Mouse (Mus musculus) megakaryocyte-erythroid progenitor cell, adult 5-6 weeks (primary cell): ENCODE results near the gene Tprn. TPM values are rescaled to one million over a fixed set of nuclear protein-coding genes. Genes with fewer than 3 reads are reported as not detected.

Experiments
- ATAC-seq: replicated peaks from 2 replicates; pipeline ENCODE4 v1.8.0; 2016; ENCODE audit warnings: mild to moderate bottlenecking, inconsistent platforms; ENCODE audit not compliant: severe bottlenecking, poor library complexity, low FRiP score, low TSS enrichment
- total RNA-seq, 2 experiments: library from RNA; stranded (forward) in 1 of 2; stranded (reverse) in 1 of 2; fragments of 200-1000, 215-1000 nt in 1 of 2; fragments of >200 nt in 1 of 2; fragmentation: Nextera tagmentation in 1 of 2; gene quantifications; 2 replicates each; pipeline ENCODE4 v1.2.3; 2014 to 2017

Tprn gene
- total RNA-seq, 2 experiments from 2014 or later: 15.0 to 17.5 TPM

DNA sequence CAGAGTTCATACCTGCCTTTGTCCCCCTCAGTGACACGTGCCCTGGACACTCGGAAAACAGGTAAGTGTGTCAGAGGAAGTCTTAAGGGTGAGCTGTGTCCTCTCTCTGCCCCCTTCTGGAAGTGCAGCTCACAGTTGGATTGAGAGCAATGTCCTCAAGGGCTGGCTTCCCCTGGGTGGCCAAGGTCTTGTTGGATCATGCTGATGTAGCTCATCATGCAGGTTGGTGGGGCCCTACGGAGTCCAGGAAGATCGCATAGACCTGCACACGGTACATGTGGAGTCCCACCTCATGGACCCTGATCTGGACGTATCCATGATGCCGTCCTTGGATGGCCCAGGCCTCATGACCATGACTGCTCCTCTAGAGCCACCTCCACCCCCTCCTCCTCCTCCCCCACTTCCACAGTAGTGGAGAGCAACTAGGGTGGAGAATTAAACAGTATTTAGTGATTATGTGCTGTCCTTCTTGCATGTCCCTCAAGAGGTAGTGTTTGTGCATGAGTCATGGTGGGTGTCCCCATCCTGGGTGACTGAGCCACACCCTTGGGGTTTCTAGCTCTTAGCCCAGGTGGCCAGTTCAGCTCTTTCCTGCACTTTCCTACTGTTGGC lies 26.4 kb downstream of the Tprn start:
- ATAC-seq: no peak

DNA sequence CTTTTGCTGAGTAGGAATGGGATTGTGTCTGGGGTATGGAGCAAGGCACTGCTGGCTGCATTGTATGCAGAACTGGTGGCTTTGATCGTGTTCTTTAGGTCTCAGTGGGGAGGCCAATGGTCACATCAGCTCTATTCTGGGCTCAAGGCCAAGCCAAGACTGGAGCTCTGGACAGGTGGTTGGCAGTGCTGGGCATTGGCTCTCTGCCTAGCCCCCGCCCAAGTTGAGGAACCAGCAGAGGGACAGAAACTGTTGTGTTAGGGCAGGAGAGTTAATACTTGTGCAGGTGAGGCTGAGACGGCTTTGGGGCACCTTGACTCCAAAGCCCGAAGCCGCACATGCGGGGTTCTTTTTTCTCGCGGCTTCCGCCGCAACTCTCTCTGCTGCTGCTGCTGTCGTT lies 27.2 kb downstream of the Tprn start, which contains the start of gene Lrrc26:
Gene Lrrc26, plus strand, starts transcription at position 265 of the 400 bp plus-strand sequence.
- no peak for ATAC-seq

DNA sequence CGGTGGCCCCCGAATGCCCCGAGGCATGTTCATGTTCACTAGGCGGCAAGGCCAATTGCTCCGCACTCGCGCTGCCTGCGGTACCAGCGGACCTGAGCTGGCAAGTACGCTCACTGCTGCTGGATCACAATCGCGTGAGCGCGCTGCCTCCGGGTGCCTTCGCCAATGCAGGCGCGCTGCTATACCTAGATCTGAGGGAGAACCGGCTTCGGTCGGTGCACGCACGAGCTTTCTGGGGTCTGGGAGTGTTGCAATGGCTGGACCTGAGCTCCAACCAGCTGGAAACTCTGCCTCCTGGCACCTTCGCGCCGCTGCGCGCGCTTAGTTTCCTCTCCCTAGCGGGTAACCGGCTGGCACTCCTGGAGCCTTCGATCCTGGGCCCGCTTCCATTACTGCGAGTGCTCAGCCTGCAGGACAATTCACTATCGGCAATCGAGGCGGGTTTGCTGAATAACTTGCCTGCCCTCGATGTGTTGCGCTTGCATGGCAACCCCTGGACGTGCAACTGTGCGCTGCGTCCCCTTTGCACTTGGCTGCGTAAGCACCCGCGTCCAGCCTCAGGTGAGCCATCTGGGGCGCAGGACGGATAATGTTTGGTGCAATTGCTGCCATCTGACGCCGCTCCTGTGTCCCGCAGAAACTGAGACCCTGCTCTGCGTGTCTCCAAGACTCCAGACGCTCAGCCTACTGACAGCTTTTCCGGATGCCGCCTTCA lies 27.8 kb downstream of the Tprn start:
- no peak for ATAC-seq

DNA sequence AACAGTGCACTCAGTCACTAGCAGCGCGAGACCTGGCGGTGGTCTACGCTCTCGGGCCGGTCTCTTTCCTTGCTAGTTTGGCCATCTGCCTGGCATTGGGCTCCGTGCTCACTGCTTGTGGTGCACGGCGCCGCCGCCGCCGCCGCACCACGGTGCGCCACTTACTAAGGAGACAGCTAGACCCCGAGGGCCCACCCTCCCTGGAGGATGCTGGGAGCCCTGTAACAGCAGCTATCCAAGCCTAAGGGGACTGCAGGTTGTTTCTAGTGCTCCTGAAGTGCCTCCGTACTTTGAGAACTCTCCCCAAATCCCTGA lies 28.4 kb downstream of the Tprn start:
- ATAC-seq: no peak

DNA sequence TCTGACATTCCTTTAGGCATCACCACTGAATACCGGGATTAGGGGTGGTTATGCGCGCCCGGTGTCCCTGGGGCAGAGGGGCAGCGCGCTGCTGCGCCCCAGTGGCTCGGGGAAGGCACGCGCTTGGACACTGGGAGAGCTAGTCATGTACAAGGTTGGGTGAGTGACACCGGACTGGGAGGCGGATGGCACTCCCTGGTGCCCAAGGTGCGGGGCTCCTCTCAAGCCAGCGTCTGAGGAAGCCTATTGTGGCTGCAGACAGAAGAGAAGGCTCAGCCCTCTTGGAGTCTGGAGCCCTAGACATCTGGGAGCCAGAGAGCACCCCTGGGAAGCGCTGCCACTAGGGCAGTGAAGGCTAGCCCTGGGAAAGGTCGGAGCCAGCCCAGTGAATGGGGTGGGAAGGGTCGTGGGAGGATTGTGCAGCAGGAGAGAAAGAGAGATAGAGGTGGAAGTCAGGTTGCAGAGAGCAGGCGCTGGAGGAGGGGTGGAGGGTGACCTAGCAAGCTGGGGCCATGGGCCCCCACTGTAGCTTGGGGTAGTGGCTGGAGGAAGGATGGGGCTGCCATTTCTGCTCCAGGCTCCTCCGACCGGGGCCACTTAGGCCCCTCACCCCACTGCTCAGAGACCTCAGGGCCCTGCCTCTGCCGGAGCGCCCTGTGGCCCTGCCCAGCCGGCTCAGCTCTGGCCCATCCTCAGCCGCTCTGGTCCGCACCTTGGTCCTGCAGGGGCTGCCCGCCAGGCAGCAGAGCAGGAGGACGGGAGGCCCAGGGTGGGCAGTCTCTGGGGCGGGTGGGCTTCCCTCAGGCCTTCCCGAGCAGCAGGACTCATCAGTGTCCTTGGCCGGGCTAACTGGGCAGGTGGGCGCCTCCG lies 29.0 kb downstream of the Tprn start:
- no peak for ATAC-seq

DNA sequence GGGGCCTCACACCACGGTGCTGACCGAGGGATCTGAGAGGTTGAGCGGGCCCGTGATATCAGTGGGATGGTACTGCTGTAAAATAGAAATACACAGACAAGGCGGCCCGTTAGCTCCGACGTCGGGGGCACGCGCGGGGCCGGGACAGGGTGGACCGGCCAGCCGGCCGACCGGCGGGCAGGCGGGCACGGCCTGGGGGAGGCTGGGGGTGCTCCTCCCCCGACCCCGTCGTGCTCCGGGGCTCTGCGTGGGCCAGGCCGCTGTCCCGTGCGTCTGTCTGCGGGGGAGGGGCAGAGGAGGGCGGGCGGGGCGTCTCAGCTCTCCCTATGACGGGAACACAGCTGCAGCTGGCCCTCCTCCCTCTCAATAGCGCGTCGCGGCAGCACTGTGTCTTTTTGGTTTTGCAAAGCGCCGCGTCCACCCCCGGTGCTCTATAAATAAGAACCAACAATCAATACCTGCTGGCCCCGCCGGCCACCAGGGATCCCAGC lies 29.7 kb downstream of the Tprn start:
- no peak for ATAC-seq

DNA sequence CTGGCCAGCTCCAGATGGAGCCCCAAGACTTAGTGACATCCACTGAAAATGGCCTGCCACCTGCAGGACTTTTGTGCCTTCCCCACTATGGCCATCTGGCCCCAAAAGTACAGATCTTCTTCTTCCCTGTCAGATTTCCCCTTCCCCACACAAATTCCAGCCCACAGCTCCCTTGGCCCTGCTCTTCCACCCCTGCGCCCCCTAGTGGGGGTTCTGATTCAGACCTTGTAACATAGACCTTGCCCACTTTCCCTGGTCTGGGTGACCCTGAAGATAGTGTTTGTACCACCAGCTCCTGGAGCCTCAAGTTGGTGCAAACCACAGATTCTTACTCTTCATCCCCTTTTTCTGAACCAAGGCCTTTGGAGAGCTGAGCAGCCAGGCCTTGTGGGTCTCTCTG lies 30.4 kb downstream of the Tprn start:
- peak; percentile 48; the same call in 1 of the 2 replicates for ATAC-seq

DNA sequence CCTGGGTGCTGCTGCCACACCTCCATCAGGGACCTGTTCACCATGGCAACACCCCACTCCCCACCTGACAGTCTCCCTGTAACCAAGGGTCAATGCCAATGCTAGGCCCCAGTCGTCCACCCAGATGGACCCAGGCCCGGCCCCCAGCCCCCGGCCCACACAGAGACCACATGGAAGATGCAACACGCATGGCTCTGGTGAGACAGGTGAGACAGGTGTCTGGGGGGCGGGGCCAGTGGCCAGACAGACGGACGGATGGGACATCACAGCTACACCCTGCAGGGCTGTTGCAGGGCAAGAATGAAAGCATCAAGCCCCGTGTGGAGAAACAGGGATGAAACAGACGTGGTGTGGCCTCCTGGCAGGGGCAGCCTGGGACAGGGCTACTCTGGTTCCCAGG lies 31.3 kb downstream of the Tprn start:
- ATAC-seq: no peak

DNA sequence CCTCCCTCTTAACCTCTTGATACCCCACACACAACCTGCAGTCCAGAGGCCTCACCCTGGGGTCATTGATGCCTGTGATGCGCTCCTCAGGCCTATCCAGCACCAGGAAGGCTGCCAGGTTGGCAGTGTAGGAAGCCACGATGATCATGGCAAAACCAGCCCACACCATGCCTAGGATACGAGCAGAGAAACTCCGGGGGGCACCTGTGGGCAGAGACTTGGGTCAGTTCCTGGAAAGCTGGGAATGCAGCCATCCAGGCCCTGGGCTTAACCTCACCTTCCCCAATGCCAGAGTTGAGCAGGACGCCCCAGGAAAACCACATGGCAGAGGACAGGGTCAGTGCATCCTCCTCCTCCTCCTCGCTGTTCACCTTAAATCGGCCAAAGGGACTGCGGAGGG lies 34.7 kb downstream of the Tprn start:
- ATAC-seq: no peak

DNA sequence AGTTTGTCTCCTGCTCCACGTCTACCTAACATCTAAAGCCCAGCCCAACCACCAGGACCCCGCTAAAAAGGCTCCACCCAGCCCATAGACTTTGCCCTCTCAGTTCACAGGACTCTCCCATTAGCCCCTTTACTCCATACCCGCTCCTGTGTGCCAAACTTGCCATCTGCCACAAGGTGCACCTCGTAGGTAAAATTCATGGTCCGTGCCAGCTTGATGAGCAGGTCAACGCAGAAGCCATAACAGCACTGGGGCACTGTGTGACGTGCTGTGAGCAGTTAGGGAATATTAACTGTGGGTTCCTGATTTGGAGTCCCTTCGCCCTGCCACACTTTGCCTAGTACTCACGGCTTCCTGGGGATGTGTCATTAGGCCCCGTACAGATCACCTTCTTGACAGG lies 35.6 kb downstream of the Tprn start:
- ATAC-seq: no peak

DNA sequence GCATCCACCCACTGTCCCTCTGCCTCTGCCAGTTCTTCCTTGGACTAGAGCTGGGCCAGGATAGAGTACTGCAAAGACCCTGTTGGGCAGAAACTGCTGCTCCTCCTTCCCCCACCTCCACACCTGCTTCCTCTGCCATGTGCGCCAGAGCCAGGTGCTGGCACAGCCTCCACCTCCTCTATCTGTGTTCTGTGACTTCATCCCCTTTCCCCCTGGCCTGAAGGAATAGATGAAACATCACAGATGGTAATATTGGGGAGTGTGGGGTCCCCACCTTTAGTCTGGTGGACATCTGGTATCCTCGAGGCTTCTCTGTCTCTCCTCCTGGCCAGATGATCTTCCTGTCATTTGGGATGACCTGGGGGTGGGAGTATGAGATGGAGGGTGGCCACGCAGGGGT lies 41.0 kb downstream of the Tprn start:
- no peak for ATAC-seq

DNA sequence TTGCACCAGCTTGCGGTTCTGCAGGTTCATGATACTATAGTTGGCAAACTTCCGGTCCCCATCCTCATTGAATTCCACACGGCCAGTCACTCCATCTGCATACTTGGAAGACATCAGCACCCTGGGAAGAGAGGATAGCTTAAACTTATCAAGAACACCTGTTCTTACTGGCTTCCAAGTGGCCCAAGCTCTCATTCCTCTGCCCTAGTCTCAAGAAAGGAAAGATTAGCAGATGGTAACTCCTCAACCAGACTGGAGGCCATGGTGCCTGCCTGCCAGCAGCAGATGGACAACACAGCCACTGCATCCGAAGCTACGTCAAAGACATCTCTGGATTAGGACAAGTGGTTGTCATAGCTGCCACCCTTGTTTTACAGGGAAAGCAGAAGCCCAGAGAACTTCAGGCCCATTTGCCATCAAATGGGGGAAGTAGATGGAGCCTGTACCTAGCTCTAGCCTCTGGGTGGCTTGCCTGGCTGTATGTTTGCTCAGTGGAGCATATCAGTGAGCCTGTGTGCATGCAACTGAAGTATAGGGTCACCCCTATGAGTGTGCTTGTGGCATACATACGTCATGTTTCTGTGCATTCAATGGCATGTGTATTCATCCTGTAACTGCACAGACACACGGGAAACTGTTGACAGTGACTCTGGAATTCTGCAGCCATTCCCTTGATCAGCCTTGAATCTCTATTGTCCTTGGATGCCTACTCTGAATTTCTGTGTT lies 41.7 kb downstream of the Tprn start:
- 0 out of 2 replicates have a peak, but pooled peaks have one; percentile 13 for ATAC-seq

DNA sequence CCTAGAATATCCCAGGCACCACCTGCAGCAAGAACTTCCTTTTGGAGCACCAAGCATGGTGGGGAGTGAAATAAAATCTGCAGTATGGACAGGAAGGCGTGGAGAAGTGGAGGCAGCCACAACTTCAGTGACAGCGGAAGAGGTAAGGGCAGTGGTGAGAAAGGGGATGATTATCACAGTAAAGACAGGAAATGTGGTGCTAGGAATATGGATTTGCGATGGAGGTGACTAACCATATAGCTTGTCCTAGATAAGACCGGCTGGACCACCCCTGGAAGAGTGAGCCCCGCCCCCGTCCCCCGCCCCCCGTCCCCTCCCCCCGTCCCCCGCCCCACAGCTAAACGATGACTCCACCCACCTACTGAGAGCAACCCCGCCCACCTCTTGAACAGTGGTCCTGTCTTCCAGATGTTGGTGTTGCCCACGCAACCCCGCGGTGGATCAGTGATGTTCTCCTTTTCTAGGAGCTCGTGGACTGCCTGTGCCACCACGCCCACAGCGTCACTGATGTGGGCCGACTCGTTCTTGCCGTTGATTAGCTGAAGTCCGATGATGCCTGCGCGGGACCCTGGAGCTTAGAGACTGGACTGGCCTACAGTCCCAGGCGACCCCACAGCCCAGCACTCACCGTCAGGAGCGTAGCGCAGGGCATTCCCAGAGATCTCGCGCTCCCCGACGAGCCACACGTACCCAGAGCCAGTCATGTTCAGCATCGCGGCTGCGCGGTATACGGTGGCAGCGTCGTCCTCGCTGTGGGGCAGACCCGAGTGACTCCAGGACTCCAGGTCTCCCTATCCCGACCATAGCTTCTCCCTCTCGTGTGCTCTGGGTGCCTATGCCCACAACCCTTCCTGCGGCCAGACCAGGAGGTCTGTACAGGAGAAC lies 42.5 kb downstream of the Tprn start:
- ATAC-seq: peak; percentile 67

DNA sequence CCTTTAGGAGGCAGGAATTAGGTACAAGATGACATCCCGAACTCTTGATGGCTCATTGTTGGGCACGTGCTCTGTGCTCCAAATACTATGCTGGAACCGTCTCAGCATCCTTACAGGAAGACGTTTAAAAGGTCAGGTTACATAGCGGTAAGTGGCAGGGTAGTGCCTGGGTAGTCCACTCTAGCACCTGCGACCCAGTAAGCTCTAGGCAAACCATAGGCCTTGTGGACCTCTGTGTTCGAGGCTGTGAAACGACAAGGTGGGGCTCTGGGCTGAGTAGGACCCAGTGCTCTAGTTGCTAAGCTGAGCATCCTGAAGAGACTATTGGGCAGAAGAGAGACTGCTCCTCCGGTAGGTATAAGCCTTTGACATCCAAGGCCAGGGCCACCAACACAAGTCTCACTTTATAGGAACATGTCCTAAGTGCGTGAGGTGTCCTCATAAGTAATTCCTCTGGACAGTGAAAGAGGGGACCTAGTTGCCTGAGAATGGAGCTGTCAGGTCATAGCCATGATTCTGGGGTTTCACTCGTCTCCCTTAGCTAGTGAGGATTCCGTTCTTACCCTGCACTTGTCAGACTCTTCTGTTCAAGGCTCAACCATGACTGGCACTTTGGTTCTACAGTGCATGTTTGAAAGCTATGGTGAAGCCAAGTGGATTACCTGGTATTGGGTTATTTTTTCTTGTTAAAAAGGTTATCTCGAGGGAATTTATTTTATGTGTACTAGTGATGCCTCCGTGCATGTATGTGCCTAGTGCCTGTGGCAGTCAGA lies 43.4 kb downstream of the Tprn start:
- ATAC-seq: no peak

DNA sequence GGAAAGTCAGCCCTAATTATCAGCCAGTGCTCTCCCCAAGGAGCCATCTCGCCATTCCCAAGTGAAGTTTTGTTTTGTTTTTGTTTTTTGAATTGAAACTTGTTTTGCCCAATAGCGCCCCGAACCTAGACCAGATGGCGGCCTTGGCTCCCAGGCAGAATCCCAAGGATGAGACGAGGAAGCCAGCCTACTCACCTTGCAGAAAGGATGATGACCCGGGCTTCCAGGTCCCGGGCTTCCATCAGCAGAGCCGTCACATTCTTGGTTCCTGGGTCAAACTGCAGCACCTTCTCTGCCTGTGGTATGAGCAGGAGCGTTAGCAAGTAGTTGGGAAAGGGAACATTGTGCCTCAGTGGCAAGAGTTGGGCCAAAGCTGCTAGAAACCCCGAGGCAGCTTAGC lies 47.8 kb downstream of the Tprn start:
- ATAC-seq: no peak

DNA sequence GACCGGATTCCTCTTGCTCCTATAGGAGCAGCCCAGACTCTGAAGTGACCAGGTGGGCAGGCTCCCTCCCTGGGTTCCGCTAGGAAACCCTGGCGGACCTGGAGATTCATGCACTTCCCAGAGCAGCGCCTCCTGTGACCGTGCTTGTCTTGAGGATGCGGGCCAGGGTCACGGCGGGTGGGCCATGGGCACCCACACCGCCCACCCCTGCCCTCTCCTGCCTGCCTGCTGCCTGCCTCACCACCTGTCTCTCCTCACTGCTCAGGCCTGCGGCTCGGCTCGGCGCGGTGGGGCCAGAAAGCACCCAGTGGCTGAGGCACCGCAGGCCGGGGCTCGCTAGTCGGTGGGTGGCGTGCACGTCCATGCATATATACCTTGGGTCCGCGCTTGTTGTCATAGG lies 48.6 kb downstream of the Tprn start:
- no peak for ATAC-seq

DNA sequence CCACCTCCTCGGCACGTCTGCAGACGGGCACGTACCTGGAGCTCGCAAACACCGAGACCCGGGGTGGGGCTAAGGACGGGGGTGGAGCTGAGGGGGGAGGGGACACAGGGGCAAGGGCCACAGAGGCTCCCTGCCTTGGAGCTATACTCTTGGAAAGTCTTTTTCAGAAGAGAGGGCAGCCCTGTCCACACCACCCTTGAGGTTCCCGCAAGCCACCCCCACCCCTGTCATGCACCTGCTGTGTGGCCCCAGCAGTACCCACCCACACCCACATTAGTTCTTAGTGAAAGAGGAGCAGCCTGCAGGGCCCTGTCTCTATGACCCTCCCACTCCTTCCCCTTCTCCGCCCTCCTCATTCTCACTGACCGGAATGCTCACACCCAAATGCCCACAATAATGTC lies 49.1 kb downstream of the Tprn start:
- no peak for ATAC-seq
